Mouse (Mus musculus) thymus, adult 18-20 months (tissue): Measurements from ENCODE around the gene Cdk5rap1.

Experiments
- DNase-seq, 2 experiments: peaks; one replicate each; pipeline ENCODE4 v3.0.0; 2022; ENCODE audit warnings: mixed read lengths in 2 of 2

Cdk5rap1 gene

DNA sequence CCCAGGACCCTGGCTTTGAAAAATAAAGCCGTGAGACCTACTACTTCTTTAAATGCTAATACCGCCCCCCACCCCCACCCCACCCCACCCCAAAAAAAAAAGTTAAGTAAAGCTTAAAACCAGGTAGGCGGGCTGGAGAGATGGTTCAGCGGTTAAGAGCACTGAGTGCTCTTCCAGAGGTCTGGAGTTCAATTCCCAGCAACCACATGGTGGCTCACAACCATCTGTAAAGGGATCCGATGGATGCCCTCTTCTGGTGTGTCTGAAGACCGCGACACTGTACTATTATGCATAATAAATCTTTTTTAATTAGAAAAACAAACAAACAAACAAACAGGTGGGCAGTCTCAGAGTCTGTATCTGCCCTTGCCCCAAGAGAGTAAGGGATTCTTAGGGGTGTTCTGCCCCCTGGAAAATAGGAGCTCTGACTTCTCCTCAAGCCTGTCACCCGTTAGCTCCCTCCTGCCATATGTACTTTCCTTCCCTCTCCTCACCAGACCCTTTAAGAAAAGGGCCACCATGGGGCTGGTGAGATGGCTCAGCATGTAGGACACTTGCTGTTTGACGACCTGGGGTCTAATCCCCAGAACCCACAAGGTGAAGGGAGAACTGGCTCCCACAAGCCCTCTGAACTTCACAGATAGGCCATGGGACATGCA is at the start of gene Cdk5rap1:
Gene Cdk5rap1, minus strand, starts transcription at position 169 of the 659 bp plus-strand sequence.
- DNase-seq, result no peak

DNA sequence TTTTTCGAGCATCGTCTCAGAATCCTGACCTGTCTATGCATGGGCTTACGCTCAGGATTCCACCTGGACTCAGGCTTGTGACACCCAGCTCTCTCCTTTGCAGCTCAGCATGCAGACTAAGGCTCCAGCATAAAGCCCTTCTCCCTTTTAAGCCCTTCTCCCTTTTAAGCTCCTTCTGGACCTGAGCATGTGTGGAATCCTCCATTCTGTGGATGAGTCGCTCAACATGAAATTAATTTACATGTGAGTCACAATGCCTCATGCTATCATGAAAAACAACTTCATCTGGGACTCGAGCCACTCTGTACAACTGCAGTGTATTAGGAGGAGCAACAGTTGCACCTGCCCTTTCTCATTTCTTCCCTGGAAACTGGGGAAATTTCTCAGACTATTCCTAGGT is 49.4 kb upstream of the Cdk5rap1 start:
- no peak for DNase-seq

DNA sequence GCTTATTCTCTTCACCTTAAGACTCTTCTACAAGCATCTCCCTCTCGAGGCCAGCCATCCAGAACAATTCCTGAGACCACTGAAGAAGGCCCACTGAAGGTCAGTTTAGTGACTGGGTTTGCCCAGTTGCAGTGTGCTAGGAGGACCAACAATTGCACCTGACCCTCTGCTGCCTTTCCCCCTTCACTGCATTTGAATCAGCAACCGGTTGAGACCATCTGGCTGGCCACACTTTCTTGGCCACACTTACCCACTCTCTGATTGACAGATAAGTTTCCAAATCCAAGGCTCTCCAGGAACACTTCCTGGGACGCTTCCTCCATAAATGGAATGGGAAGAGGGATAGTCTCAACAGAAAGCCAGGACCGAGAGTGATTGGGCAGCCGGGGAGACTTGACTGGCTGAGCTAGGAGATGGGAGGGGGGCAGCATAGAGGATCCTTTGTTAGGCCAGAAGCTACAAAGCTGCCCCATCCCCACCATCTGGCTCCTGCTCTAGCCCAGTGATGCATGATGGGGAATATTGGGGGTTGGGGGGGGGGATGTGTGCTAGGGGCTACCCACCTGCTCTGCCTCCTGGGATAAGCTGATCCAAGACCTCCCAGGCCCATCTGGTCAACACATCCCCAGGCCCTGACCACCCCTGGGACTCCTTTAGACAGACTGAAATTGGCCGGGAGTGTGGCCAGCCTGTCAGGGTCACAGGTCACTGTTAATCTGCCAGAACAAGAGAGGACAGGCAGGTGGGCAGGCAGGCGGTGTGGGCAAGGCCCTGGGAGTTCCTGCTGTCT is 48.3 kb upstream of the Cdk5rap1 start:
- no peak for DNase-seq

DNA sequence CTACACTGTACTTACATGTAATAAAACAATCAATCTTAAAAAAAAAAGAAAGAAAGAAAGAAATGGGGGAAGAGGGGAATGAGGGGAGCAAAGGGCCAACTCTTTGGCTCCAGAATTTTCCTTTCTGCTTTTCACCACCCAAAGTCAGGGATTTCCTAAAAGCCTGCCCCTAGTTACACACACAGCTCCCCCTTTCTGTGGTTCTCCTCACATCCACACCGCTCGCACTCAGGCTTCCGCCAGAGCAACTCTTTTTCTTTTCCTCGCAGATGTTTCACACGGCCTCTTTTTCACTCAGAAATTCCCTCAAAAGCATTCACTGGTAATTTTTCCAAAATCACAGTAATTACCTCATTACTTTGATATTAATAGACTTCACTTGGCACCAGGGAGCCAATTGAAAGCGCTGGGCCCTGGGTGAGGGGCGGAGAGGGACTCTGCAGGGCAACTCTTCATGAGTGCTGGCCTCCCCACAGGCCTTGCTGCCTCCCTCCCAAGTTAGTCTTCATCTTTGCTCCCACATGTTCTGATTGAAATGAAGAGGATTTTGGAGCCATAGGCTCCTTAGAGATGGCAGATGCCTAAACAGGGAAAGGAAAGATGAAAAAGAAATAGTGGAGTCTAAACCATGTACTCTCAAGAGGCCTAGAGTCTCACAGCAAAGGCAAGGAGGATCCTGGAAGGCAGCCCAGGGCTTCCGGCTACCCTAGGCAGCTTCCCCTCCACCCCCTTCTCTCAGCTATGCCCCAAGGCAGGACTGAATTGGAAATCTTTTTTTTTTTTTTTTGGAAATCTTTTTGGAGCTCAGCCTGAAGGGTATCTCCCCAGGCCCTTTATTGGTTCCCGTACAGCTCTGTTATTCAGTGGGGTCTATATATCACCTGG is 47.1 kb upstream of the Cdk5rap1 start:
- no peak for DNase-seq

DNA sequence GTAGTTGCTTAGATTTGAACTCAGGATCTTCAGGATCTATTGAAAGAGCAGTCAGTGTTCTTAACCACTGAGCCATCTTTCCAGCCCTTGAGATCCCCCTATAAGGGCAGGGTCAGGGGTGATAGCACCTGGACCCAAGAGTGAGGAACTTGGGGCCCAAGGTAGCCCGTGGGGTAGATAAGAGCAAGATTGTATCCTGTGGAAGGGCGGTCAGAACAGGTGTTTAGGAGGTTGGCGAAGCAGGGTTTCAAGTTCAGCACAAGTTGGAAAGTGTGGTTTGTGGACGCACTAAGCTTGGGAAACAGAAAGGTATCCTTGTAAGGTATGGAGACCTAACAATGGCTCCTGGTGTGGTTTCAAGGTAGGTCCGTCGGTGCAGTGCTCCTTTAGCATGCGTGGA is 45.2 kb upstream of the Cdk5rap1 start:
- DNase-seq, result no peak

DNA sequence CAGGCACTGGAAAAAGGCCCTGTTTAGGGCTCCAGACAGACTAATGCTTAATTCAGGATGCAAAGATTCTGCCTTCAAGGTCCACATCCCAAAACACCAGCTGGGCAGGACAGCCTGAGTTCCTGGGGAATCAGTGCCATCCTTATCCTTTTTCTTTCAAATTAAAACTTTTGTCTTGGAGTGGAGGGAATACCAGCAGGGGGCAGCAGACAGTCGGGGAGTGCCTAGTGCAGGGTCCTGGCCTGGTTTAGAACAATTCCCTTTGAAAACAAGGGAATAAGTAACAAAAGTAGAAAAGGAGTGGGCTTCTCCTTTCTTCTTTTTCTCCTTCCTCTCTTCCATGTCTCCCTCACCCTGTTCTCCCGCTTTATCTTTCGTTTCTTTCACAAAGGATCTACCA is 44.3 kb upstream of the Cdk5rap1 start:
- peak in 1 of 2 experiments; percentile 27 for DNase-seq

DNA sequence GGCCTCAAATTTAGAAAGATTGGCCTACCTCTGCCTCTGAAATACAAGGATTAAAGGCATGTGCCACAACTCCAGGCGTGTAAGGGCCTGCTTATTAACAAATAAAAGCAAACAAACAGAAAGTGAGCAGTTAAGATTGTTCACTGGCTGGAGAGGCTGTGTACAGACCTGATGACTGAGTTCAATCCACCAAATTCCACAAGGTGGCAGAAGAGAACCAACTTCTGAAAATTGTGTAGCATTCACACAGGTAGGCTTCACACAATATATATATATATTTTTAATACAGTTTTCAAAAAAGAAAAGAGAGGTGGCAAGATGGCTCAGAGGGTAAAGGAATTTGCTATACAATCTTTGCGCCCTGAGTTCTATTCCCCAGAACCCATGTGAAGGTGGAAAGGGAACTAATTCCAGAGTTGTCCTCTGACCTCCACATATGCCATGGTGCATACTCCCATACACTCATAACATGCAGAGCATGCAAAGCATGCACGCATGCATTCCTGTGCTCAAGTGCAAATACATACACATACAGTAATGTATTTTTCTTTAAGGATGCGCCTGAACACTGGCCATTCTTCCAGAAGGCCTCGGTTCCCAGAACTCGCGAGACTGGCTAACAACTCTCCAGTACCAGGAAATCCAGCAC is 39.3 kb upstream of the Cdk5rap1 start:
- DNase-seq, result no peak

DNA sequence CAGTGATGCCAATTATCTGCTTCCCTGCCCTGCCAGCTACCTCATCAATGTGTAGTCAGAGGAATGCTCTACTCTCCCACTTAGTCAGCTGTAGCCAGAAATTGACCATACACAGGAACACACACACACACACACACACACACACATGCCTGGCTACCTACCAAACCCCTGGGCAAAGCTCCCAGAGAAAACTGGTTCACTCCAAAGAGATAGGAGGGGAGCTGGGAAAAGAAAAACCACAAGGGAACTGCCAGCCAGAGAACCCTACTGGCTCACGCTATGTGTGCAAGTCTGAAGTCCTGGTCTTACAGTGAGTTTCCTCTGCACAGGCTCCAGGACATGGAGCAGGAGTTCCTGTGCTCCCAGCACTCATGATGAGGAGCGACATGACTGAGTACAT is 37.5 kb upstream of the Cdk5rap1 start:
- no peak for DNase-seq

DNA sequence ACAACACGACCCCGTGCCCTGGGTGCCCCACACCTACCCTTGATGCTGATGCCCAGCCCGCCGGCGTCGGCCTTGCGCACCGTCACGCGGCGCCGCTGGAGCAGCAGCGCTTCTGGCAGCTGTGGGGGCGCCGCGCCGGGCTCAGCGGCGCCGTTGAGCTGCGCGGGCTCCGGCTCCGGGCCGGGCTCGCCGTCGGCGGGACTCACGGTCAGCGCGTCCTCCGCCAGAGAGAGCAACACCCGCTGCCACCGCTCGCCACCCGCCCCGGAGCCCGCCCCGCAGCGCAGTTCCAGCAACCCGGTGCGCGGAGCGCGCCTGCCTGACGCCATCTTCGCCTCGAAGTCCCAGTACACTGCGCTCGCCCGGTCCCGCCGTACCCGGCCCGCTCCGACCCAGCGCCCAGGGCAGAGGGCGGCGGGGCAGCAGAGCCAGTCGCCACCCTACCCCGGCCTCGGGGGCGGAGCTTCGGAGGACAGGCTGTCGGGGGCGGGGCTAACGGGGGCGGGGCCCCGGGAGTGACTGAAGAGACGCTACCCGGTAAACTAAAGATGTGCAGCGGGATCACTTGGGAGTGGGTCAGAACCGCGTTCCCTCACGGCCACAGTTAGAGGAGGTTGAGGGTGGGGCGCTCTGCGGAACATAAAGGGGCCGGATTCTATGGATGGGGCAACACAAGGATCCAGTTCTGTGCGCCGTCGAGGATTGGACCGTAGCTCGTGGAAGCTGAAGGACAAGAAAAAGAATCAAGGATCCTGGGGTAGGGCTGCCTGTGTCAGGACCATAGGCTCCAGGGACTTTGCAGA is 35.0 kb upstream of the Cdk5rap1 start, which contains the start of gene Snta1:
Gene Snta1, minus strand, starts transcription at position 457 of the 803 bp plus-strand sequence.
- peak; percentile 49 to 54 for DNase-seq

DNA sequence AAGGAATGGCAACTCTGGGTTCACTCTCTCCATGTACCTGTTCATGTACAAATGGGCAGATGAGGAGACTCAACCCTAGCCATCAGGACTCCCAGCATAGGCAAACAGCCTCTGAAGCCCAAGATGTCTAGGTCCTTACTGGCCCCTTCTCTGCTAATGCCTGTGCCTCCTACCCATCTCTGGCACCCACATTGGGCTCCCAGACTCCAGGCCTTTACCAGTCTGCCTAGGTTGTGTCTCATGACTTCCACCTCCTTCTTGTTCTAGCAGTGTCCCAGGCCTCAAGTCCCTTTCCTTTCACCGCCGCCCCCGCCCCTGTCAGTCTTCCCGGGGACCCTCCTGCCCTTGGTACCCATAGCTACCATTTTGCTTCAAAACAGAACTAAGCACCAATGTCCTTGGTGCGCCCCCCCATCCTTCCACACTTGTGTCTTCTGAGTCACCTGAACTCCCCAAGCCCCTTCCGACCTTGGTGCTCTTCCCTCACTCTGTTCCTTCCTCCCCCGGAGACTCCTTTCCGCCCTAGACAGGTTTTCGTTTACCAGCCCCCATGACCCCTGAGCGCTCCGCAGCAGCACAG is 34.3 kb upstream of the Cdk5rap1 start:
- no peak for DNase-seq

DNA sequence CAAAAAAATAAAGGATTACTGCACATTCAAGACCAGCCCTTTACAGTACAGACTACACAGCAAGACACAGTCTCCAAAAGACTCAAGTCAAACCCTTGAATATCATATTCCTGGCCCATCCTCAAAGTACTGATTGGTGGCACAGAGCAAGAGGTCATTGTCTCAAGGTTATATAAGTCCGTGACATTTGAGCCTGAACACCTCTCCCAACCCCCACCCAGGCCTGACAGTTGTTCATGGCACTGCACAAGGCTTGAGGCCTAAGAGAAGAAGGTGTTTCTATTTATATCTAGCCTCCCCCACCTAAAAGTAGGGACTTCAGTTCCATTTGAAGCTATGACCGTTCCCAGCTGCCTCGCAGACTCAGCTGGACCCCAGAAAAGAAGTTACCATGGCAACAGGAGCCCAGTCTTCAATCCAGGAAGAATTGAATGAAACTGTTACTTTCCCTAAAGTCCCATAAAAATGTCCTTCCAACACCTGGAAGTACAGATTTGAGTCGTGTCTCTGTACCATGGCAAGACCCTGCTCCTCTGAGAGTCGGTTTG is 32.7 kb upstream of the Cdk5rap1 start:
- no peak for DNase-seq

DNA sequence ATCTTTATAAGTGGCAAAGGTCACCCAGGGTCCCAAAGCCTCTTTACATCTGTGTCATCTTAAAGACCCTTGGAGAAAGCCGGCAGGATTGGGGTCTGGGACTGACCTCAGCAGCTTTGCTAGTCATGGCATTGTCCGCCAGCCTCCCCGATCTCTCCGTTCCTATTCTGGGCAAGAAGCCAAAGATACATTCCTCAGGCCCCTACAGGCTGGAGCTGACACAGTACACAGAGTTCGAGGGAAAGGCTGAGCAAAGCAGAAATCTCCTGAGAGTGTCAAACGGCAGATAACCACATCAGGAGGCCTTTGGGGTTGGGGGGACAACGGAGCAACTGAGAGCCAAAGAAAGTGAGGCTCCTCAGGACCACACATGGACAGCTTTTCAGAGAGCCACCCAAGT is 30.0 kb upstream of the Cdk5rap1 start:
- DNase-seq, result no peak

DNA sequence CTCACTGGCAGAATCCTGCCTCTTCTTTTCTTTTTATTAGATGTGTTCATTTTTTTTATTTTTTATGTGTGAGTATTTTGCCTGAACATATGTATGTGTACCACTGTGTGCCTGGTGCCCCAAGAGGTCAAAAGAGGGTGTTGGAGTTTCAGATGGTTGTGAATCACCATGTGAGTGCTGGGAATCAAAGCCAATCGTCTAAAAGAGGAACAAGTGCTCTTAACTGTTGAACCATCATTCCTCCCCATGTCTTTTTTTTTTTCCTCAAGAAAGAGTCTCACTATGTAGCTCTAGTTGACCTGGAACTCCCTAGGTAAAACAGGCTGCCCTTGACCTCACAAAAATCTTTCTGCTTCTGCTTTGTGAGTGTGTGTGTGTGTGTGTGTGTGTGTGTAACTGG is 29.2 kb upstream of the Cdk5rap1 start:
- DNase-seq, result no peak

DNA sequence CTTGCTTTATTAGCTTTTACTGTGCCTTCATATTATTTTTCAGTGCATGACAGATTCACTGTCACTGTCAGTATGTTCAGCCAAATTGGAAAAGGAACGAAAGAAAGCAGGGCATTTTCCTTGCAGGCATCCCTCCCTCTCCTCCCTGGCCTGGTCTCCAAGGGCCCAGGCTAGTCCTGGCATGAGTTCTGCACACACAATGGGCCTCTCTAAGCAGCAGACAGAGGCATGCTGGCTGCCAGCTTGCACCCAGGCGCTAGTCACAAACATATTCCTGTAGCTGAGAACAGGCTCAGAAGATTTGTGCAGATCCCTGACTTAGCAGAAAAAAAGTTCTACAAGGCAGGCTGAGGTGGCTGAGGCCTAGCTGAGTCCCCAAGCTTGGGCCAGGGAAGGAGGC is 26.5 kb upstream of the Cdk5rap1 start:
- no peak for DNase-seq

DNA sequence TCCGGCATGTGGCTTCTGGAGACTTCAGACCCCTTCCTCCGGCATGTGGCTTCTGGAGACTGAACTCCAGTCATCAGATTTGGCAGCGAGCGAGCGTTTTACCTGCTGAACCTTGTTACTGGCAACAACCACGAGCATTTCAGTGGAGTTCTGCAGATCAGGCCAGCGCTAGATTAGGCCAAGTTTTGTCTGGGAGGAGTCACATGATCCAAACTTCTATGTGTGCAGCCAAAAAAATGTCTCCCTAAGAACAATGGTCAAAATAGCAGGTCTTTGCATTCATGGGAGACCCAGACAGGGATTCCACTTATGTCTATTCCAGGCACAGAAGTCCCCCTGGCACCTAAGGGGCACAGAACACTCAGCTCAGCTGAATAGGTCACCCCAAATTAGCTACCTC is 25.5 kb upstream of the Cdk5rap1 start:
- no peak for DNase-seq

DNA sequence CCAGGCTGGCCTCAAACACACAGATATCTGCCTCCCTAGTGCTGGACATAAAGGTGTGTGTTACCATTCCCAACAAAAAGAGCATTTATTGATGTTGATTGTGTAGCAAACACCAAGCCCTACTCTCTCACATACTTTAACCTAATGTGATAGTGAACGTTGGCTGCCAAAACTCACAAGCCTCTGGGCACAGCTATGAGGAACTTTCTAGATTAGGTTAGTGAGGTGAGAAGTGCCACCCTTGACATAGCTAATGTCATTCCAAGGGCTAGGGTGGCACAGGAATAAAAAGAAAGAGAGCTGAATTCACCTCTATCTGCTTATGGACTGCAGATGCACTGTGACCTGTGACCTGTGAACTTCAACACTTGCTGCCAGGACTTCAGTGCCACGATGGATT is 23.7 kb upstream of the Cdk5rap1 start:
- no peak for DNase-seq

DNA sequence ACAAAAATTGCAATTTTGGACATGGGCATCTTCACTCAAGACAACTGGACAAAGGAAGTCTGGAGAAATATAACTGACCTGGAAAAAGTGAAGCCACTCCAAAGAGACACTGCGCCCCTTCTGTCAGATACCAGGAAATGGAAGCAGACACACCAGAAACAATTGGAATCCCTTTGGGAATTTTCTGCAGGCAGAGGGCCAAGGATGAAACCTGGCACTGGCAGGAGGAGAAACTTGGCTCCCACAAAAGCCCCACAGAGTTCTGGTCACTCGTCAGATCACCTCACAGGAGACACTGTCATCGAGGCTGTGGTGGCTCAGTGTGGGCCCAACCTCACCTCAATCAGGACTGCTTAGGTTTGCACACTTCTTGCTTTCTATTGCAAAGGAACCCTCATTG is 21.8 kb upstream of the Cdk5rap1 start:
- no peak for DNase-seq

DNA sequence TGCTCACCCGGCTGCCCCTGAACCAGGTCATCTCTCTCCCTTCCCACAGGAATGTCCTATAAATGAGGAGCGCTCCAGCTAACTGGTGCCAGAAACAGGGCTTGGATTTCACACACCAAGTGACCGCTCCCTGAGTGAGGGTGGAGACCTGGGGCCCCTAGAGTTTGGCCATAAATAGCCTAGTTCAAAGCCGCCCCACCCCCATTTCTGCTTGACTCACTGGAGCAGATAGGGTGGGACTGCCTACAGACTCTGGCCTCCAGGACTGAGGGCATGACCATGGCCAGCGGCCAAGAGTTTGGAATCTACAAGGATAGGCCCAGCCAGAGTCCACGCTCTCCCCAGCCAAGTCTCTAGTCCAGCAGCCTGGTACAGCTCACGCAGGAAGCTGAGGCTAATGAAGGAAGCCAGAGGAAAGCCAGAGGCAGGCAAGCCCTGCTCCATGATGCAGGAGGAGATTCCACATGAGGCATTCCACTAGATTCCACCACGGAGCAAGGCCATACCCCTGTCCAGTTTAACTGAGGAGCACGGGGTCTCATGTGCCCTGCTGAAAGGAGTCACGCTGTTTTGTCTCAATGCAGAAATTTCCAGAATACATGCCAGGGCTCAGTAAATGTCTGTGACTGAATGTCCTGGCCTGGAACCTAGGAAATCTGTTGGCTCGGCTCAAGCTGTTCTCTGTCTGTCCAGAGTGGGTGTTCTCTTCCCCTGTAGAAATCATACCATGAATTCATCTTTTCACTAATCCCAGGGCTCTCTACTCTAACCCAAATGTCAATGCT is 17.6 kb upstream of the Cdk5rap1 start:
- peak in 1 of 2 experiments; percentile 20 for DNase-seq

DNA sequence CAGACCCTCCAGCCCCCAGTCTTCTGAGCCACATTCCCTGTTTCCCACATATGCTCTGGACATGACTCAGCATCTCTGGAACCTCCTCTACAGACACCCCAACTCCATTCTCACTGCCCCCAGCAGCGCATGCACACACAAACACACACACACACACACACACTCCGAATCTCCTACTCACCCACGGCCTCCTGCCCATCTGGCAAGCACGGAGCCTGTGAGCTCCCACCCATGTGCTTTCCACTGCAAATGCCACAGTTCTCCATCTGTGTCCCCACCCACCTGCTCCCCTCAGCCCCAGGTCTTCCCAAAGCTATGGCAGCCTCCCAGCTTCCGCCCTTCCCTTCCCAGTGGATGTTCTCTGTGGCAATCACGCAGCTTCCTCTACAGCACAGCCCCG is 6.3 kb upstream of the Cdk5rap1 start:
- DNase-seq, result no peak

DNA sequence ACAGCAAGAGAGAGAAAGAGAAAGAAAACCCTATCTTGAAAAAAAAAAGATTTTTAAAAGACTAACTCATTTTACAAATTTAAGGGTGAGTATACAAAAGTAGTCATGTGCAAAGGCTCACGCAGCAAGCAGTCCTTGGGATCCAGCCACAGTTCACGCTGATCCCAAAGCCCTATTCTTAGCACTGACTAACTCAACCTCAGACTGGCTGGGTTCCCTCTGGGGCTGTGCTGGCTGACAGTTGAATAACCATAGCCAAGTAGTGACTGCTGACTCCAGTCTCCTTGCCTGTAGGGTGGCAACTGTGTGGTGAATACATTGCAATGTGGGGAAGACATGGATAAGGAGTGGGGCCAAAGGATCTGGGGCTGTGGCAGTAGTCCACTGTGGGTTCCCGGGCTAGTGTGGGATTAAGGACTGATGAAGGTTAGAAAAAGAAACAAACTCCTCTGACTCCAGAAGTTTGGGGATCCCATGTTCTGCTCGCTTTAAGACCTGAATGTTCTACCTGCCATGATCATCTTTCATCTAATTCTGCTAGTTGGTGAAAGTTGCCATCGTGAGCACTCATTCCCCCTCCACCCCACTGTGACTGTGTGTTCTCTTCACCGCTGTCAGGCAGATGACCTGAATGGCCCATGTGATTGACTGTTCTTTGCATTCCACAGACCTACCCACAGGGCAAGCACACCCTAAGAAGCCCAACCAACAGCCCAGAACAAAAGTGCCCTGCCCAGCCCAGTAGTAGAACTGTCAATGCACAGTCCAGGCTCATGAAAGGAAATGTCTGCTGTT is 2.2 kb upstream of the Cdk5rap1 start:
- no peak for DNase-seq
